Mouse (Mus musculus) neural tube, embryonic 15.5 days (tissue): Measurements from ENCODE around the gene Nexn. TPM values are rescaled to one million over a fixed set of nuclear protein-coding genes. Genes with fewer than 3 reads are reported as not detected.

Source experiments
- ATAC-seq: fragments of 200-750 bp; cut with Nextera tagmentation; 2 replicates; pipeline ENCODE4 v1.8.0; 2017; ENCODE audit warnings: mild to moderate bottlenecking, moderate TSS enrichment, moderate library complexity; ENCODE audit not compliant: low FRiP score
- H3K27ac ChIP-seq: fragments of 300-500 bp; sonication (generic); replicated peaks from 2 replicates; pipeline ENCODE4 v1.5.1; 2015; ENCODE audit warnings: mild to moderate bottlenecking, inconsistent platforms
- H3K27me3 ChIP-seq: fragments of 300-500 bp; sonication (generic); replicated peaks from 2 replicates; pipeline ENCODE4 v1.6.1; 2015; ENCODE audit warnings: inconsistent platforms
- H3K36me3 ChIP-seq: fragments of 300-500 bp; sonication (generic); 2 replicates; pipeline ENCODE4 v1.6.1; 2015; ENCODE audit warnings: inconsistent platforms
- H3K4me1 ChIP-seq: fragments of 300-500 bp; sonication (generic); 2 replicates; pipeline ENCODE4 v1.6.1; 2015; ENCODE audit warnings: inconsistent platforms
- H3K4me2 ChIP-seq: fragments of 300-500 bp; sonication (generic); 2 replicates; pipeline ENCODE4 v1.6.1; 2015; ENCODE audit warnings: inconsistent platforms, mild to moderate bottlenecking, moderate library complexity
- H3K4me3 ChIP-seq: fragments of 300-500 bp; sonication (generic); replicated peaks from 2 replicates; pipeline ENCODE4 v1.5.1; 2015; ENCODE audit warnings: mild to moderate bottlenecking, inconsistent platforms
- H3K9ac ChIP-seq: fragments of 300-500 bp; sonication (generic); replicated peaks from 2 replicates; pipeline ENCODE4 v1.6.1; 2015; ENCODE audit warnings: mild to moderate bottlenecking, inconsistent platforms
- H3K9me3 ChIP-seq: fragments of 300-500 bp; sonication (generic); replicated peaks from 2 replicates; pipeline ENCODE4 v1.6.1; 2016; ENCODE audit warnings: inconsistent platforms
- WGBS: fragments of 180-500 bp; shearing (Covaris S2); methylation state at CpG from one replicate; pipeline ENCODE4 v1.1.7; 2015; ENCODE audit warnings: mixed read lengths; 5-methylcytosine and 5-hydroxymethylcytosine counted together
- polyA plus RNA-seq: library from polyadenylated mRNA; unstranded; fragments of >200 nt; fragmentation: Nextera tagmentation; extraction: Ambion mirVana; gene quantifications from 2 replicates; pipeline ENCODE4 v1.2.1, GENCODE M21; 2015

The Nexn gene
- polyA plus RNA-seq, 1 experiment from 2014 or later: 2.4 TPM

DNA sequence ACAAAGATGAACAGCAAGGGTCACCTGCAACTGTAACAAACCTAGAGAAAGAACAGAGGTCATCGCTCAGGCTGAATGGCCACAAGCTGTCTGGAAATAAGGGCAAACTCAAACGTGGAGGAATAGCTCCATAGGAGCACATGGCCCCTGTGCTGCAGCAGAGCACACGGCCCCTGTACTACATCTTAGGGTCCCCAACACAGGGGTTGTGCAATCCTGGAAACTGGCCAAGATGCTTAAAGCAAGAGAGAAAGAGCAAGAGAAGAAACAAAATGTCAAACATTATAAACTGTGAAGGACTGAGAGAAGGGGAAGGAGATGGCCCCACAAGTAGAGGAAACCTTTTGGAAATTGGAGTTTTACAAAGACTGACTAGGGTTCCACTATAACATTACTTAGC, 28.2 kb upstream of the Nexn start:
- 71% methylated on average over 3 of the region's 3 CpGs for WGBS

GRCm38 (mm10) chr3:152293530-152294181, 27.5 kb upstream of the Nexn start:
- Histone ChIP-seq H3K4me1 (no peaks in the 10 kb centered on the region), H3K36me3 (peaks cover 59% of the 10 kb centered on the region), H3K27me3 (no peaks in the 10 kb centered on the region), H3K27ac (no peak overlapping the region), H3K4me2 (no peak overlapping the region), H3K4me3 (no peak overlapping the region), H3K9me3 (no peaks in the 10 kb centered on the region), H3K9ac (no peak overlapping the region)
- WGBS: 92% methylated on average over 13 of the region's 13 CpGs
- ATAC-seq: no peak

More for the DNA sequence above, 28.2 kb upstream of the Nexn start:
- Histone ChIP-seq H3K4me2 (no peak overlapping the region), H3K27ac (no peak overlapping the region), H3K4me3 (no peak overlapping the region), H3K27me3 (no peaks in the 10 kb centered on the region), H3K4me1 (no peaks in the 10 kb centered on the region), H3K9me3 (no peaks in the 10 kb centered on the region), H3K9ac (no peak overlapping the region), H3K36me3 (peaks cover 54% of the 10 kb centered on the region)
- ATAC-seq: no peak

DNA sequence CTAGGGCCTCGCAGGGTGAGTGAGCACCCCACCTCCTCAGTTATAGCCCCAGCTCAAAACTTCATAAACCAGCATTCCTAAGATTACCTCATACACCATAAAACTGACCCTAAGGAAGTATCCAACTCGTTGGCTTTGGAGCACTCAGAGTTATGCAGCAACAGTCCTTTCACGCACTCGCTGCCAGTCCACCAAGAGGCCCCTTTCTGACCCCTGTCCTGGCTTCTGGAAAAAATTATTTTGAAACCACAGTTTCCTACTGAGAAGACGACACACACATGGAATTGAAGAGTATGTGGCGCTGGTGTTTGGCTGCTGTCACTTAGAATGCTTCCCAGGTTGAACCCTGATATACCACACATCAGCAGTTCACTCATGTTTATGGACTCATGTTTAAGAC, 25.7 kb upstream of the Nexn start:
- Histone ChIP-seq H3K9ac (no peak overlapping the region), H3K27ac (no peak overlapping the region), H3K4me1 (no peaks in the 10 kb centered on the region), H3K27me3 (no peaks in the 10 kb centered on the region), H3K4me3 (no peak overlapping the region), H3K4me2 (no peak overlapping the region), H3K9me3 (no peaks in the 10 kb centered on the region), H3K36me3 (peaks cover 69% of the 10 kb centered on the region)
- WGBS: 87% methylated on average over 6 of the region's 6 CpGs
- ATAC-seq: no peak

DNA sequence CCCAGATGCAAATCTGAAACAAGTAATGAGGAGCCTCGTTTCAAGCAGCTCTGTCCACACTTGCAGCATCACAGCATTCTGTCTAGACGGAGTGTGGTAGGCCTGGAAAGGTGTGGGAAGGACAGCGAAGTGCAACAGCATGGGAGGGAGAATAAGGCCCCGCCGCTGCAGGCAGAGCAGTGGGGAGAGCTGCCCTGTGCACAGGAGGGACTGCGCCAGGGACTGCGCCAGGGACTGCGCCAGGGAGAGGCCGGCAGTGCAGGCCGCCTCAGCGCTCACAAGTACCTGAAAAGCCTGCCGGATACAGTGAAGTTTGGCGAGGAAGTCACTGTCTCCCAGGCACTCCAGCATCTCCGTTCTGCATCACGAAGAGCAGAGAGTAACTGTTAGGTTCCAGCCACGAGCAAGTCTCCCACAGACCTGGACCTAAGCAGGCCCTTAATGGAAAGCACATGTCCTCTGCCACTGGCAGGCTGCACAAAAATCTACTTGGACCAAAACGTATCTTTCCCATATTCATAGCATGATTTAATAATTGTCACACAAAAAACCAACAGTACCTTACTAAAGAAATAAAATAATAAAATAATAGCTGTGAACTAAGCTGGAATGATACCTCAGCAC, 24.1 kb upstream of the Nexn start:
- Histone ChIP-seq H3K9ac (no peak overlapping the region), H3K4me3 (no peak overlapping the region), H3K9me3 (no peaks in the 10 kb centered on the region), H3K4me1 (no peaks in the 10 kb centered on the region), H3K36me3 (peaks cover 69% of the 10 kb centered on the region), H3K27me3 (no peaks in the 10 kb centered on the region), H3K4me2 (no peak overlapping the region), H3K27ac (no peak overlapping the region)
- WGBS: 88% methylated on average over 17 of the region's 17 CpGs
- no peak for ATAC-seq

DNA sequence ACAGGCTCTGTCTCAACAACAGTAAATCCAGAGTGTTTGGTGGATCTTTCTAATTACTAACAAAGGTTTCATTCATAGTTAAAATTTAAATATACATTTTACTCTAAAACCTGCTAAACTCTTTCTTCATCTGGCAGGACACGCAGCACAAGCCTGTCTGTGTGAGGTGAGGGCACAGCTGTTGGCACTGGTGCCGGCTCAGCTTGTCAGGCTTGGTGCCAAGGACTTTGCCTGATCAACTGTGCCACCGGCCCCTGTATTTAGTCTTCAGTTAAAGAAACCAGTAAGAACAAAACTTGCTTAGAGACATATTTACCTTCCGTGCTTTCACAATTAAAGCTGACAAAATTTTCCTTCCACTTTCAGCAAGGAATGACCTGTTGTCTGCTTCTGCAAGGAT, 22.6 kb upstream of the Nexn start:
- Histone ChIP-seq H3K27ac (no peak overlapping the region), H3K4me3 (no peak overlapping the region), H3K27me3 (no peaks in the 10 kb centered on the region), H3K36me3 (peaks cover 70% of the 10 kb centered on the region), H3K9me3 (no peaks in the 10 kb centered on the region), H3K4me1 (no peaks in the 10 kb centered on the region), H3K9ac (no peak overlapping the region), H3K4me2 (no peak overlapping the region)
- no peak for ATAC-seq
- 74% methylated on average over 4 of the region's 4 CpGs for WGBS

- H3K36me3 ChIP-seq: peaks cover 70% of the 10 kb centered on the region
- no peak overlapping the region for H3K4me2 ChIP-seq
- ATAC-seq: no peak
- no peaks in the 10 kb centered on the region for H3K27me3 ChIP-seq
- no peak overlapping the region for H3K27ac ChIP-seq
- no peak overlapping the region for H3K4me3 ChIP-seq
- H3K9me3 ChIP-seq: no peaks in the 10 kb centered on the region
- no peak overlapping the region for H3K9ac ChIP-seq
- 89% methylated on average over 5 of the region's 5 CpGs for WGBS
- no peaks in the 10 kb centered on the region for H3K4me1 ChIP-seq
Observed at GRCm38 (mm10) chr3:152288276-152288675, 22.1 kb upstream of the Nexn start.

DNA sequence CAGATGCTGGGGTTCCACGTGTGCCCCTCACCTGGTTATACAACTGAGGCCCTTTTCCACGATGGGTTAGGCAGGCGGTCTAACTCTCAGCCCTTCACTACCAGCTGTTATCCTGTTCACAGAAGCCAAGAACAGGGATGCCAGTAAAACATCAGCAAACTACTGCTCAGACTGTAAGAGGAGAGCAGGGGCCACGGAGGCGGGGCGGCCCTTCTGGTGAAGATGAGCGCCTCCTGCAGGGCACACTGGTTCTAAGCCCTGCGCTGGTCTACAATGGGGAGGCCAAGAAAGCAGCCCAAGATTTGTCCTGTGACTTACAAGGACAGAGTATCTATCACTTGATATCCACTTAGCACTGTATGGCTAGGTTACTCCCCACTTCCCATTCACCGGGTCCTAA, 21.7 kb upstream of the Nexn start:
- Histone ChIP-seq H3K4me2 (no peak overlapping the region), H3K27me3 (no peaks in the 10 kb centered on the region), H3K4me1 (no peaks in the 10 kb centered on the region), H3K27ac (no peak overlapping the region), H3K4me3 (no peak overlapping the region), H3K9me3 (no peaks in the 10 kb centered on the region), H3K36me3 (peaks cover 73% of the 10 kb centered on the region), H3K9ac (no peak overlapping the region)
- ATAC-seq: no peak
- WGBS: 75% methylated on average over 9 of the region's 9 CpGs

GRCm38 (mm10) chr3:152284759-152285158, 18.6 kb upstream of the Nexn start:
- peaks cover 71% of the 10 kb centered on the region for H3K36me3 ChIP-seq
- H3K27ac ChIP-seq: no peak overlapping the region
- WGBS: 95% methylated on average over 5 of the region's 5 CpGs
- no peak for ATAC-seq
- no peaks in the 10 kb centered on the region for H3K4me1 ChIP-seq
- no peak overlapping the region for H3K9ac ChIP-seq
- no peaks in the 10 kb centered on the region for H3K27me3 ChIP-seq
- no peak overlapping the region for H3K4me3 ChIP-seq
- no peak overlapping the region for H3K4me2 ChIP-seq
- H3K9me3 ChIP-seq: no peaks in the 10 kb centered on the region

DNA sequence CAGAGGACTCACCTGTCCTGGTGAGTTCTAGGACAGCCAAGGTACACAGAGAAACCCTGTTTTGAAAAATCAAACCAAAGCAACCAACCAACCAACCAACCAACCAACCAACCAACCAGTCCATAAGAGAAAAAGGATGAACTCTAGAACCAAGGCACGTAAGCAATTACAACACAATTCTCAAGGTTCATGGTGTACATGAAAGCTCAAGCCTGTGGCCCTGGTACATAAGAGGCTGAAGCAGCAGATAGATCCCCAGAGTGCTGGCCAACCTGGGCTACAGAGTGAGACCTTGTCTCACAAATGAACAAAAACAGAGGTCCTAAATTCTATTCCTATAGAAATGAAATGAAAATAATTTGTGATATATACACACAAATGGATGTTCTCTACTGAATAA, 18.2 kb upstream of the Nexn start:
- Histone ChIP-seq H3K9me3 (no peaks in the 10 kb centered on the region), H3K4me2 (no peak overlapping the region), H3K4me1 (no peaks in the 10 kb centered on the region), H3K36me3 (peaks cover 71% of the 10 kb centered on the region), H3K4me3 (no peak overlapping the region), H3K27me3 (no peaks in the 10 kb centered on the region), H3K27ac (no peak overlapping the region), H3K9ac (no peak overlapping the region)
- no peak for ATAC-seq
- 100% methylated on average over 1 of the region's 1 CpGs for WGBS

GRCm38 (mm10) chr3:152282126-152282525, 16.0 kb upstream of the Nexn start:
- 29% methylated on average over 3 of the region's 3 CpGs for WGBS
- H3K9ac ChIP-seq: no peak overlapping the region
- peaks cover 52% of the 10 kb centered on the region for H3K36me3 ChIP-seq

GRCm38 (mm10) chr3:152278431-152278830, 12.3 kb upstream of the Nexn start:
- Histone ChIP-seq H3K27me3 (no peaks in the 10 kb centered on the region), H3K27ac (no peak overlapping the region), H3K36me3 (peaks cover 37% of the 10 kb centered on the region), H3K9ac (no peak overlapping the region), H3K4me2 (no peak overlapping the region), H3K4me3 (no peak overlapping the region), H3K4me1 (no peaks in the 10 kb centered on the region), H3K9me3 (no peaks in the 10 kb centered on the region)
- WGBS: 84% methylated on average over 2 of the region's 2 CpGs
- ATAC-seq: no peak

More at GRCm38 (mm10) chr3:152282126-152282525, 16.0 kb upstream of the Nexn start:
- H3K9me3 ChIP-seq: no peaks in the 10 kb centered on the region
- no peaks in the 10 kb centered on the region for H3K4me1 ChIP-seq
- no peak overlapping the region for H3K4me2 ChIP-seq
- H3K4me3 ChIP-seq: no peak overlapping the region
- H3K27ac ChIP-seq: no peak overlapping the region
- ATAC-seq: no peak
- no peaks in the 10 kb centered on the region for H3K27me3 ChIP-seq

- no peaks in the 10 kb centered on the region for H3K4me1 ChIP-seq
- WGBS: 92% methylated on average over 2 of the region's 2 CpGs
- H3K4me3 ChIP-seq: no peak overlapping the region
- no peak for ATAC-seq
- no peaks in the 10 kb centered on the region for H3K9me3 ChIP-seq
- no peak overlapping the region for H3K27ac ChIP-seq
- H3K4me2 ChIP-seq: no peak overlapping the region
- no peaks in the 10 kb centered on the region for H3K27me3 ChIP-seq
- H3K36me3 ChIP-seq: peaks cover 36% of the 10 kb centered on the region
- H3K9ac ChIP-seq: no peak overlapping the region
Observed at GRCm38 (mm10) chr3:152277912-152278311, 11.8 kb upstream of the Nexn start.
